Mouse (Mus musculus): ENCODE data around the gene Gm21958.

- TF ChIP-seq CTCF (IDR thresholded peaks at IDR 0.05; ENCODE audit: low read depth, low read length): no peak
- TF ChIP-seq POLR2A (IDR thresholded peaks at IDR 0.05; ENCODE audit: insufficient read depth, low read length): no peak
- no peak for TF ChIP-seq EP300 (IDR thresholded peaks at IDR 0.05; ENCODE audit: insufficient read depth, low read depth, low read length)
Observed at GRCm38 (mm10) chr3:54676818-54677217, 37.3 kb downstream of the Gm21958 start.
